Mouse (Mus musculus) kidney, postnatal 14 days (tissue): ENCODE data around the gene Phldb2.

Experiments used
- DNase-seq: peaks from one replicate; pipeline ENCODE4 v3.0.0; 2022; ENCODE audit warnings: mixed read lengths

The Phldb2 gene

DNA sequence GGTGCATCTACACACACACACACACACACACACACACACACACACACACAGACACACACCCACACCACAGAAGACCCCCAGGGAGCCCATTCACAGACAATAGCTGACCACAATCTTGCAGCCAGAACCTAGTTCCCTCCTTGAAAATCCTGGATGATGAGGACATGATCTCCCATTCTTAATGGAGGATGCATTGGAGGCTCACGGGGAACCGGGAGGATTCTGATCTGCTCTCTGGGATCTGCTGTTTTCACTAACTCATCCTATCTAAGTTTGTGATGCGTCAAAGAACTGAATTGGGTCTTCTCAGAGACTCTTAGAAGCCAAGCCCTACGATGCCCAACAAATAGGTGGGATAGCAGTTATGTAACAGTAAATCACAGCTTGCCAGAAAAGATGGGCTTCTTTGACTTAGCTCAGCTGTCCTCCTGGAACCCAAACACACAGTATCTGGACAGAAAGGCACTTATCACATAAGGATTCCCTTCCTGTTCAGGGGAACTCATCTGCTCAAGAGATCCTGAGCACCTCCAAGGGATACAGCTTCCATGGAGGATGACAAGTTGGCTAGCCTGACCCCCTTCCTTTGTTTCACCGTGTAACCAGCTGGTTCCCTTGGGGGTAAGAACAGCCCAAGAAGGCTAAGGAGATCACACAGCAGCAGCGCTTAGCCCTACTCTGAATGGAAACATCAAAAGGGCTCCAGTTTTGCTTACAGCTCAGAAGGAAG lies 230.1 kb downstream of the Phldb2 start:
- no peak for DNase-seq

- DNase-seq: no peak
Measured at GRCm38 (mm10) chr16:45722460-45722951, 230.9 kb downstream of the Phldb2 start.

DNA sequence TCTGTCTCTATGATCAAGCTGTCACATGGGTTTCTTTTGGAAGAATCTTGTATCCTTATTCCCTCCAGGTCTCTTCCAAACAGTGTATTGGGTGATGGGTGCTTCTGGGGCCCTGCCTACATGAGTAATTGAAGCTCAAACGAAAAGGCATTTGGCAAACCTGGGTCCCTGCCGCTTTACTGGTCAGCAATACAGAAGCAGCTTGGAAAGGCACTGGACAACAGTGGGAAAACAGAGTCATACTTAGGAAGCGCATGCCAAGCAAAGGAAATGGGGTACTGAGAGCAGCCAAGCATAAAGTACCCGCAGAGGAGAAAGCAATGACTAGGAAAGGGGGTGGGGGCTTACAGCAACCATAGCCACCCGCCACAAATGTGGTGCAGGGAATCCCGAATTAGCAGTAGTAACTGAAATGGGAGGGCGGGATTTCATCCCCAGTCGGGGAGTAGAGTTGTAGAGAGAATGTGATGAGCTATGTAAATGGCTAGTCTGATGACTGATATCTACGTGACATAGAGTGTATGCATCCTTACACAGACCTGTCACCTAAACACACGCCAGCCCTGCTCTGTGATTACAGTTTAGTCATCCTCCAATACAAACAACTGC lies 233.3 kb downstream of the Phldb2 start:
- no peak for DNase-seq

DNA sequence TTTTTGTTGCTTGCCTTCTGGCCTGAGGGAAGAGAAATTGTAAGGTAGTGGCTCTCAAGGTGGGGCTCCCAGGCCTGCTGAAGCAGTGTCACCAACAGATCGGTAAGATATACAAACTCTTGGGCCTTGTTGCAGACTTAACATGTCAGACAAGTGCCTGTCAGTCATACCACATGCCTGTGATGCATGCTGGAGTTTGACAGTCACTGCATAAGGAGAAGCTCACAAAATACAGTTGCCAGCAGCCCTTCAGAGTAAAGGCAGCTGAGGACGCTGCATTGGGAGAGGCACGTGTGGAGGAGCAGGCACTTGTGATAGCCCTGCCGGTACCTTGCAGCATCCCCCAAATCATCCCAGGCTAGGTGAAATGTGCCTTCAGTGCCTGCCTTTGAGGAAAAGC lies 235.1 kb downstream of the Phldb2 start:
- DNase-seq: no peak

GRCm38 (mm10) chr16:45714489-45715150 lies 238.8 kb downstream of the Phldb2 start:
- DNase-seq: no peak

GRCm38 (mm10) chr16:45713878-45714277 lies 239.5 kb downstream of the Phldb2 start:
- no peak for DNase-seq

- no peak for DNase-seq
Measured at GRCm38 (mm10) chr16:45713261-45713660, 240.1 kb downstream of the Phldb2 start.

DNA sequence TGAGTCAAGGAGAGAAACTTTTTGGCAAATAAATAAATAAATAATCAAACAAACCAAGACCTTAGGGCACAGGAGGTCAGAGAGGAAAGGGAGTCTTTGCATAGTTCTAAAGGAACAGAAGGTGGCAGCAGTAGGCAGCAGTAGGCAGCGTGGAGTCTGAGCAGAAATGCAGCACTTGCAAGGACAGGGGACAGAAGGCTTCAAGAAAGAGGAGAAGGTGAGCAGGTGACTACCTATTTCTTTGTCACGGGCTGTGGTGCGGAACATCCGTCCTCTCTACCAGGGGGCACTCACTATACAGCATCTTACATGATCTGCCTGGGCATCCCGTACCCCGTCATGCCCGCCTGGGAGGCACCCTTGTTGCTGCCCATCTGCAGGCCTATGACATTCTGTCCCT lies 242.1 kb downstream of the Phldb2 start:
- DNase-seq: peak; percentile 20

DNA sequence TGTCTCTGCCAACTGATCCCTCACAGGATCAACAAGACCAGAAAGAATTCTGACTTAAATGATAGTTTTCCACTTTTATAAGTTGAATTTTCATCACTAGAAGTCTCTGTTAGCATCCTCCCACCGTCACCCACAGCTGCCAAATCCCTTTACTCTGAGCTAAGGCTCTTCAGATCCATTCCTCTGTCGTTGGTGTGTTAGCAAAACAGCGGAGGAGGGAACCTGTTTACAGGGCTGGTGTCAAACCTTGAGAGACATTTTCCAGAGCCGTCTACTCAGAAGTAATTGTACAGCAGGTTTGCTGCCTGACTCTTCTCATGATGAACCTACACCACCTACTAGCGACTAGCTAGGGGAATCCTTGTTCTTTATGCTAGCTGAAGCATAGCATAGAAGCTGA lies 254.1 kb downstream of the Phldb2 start:
- DNase-seq: no peak

GRCm38 (mm10) chr16:45697996-45698395 lies 255.4 kb downstream of the Phldb2 start:
- DNase-seq: no peak
